Mouse (Mus musculus): ENCODE measurements around the gene 1700001C19Rik.

DNA sequence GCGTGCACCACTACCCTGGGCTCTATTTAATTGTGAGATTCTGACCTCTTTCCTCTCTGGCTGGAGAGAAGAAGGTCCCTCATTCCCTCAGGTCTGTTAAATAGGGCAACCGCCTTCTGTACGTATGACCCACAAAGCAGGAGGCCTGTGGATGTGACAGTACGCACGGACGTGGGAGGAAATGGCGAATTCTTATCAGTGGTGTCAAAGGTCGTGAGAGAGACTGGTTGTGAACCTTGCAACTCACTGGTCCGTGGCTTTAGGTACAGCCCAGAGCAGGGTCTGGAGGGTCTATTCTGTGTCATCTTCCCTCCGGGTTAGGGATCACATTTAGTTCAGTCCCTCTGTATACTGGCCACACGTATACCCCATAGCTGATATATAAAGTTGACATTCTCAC lies 8.3 kb upstream of the 1700001C19Rik start:
- TF ChIP-seq EP300 (IDR thresholded peaks at IDR 0.05; ENCODE audit: low read depth) (no peak), CTCF (IDR thresholded peaks at IDR 0.05; ENCODE audit: low read depth) (no peak)

Measured in liver, postnatal 0 days (tissue).